Mouse (Mus musculus) kidney, embryonic 16.5 days (tissue): Measurements from ENCODE around the gene Etaa1. TPM values are rescaled to one million over a fixed set of nuclear protein-coding genes. Genes with fewer than 3 reads are reported as not detected.

Experiments used
- ATAC-seq: fragments of 200-750 bp; cut with Nextera tagmentation; 2 replicates; pipeline ENCODE4 v1.8.0; 2017; ENCODE audit warnings: moderate TSS enrichment; ENCODE audit not compliant: low FRiP score, low TSS enrichment
- H3K27ac ChIP-seq: fragments of 300-500 bp; sonication (generic); 2 replicates; pipeline ENCODE4 v1.5.1; 2014; ENCODE audit warnings: low read length
- H3K27me3 ChIP-seq: fragments of 300-500 bp; sonication (generic); 2 replicates; pipeline ENCODE4 v1.6.1; 2014; ENCODE audit warnings: low read length, control low read depth, mixed read lengths; ENCODE audit not compliant: insufficient read depth
- H3K36me3 ChIP-seq: fragments of 300-500 bp; sonication (generic); 2 replicates; pipeline ENCODE4 v1.6.1; 2014; ENCODE audit warnings: low read length, control low read depth, mixed read lengths; ENCODE audit not compliant: insufficient read depth
- H3K4me1 ChIP-seq: fragments of 300-500 bp; sonication (generic); 2 replicates; pipeline ENCODE4 v1.6.1; 2014; ENCODE audit warnings: low read length, control low read depth, mixed read lengths; ENCODE audit not compliant: insufficient read depth
- H3K4me2 ChIP-seq: fragments of 300-500 bp; sonication (generic); replicated peaks from 2 replicates; pipeline ENCODE4 v1.6.1; 2014; ENCODE audit warnings: low read depth, low read length
- H3K4me3 ChIP-seq: fragments of 300-500 bp; sonication (generic); 2 replicates; pipeline ENCODE4 v1.5.1; 2014; ENCODE audit warnings: mild to moderate bottlenecking, low read length
- H3K9ac ChIP-seq: fragments of 300-500 bp; sonication (generic); replicated peaks from 2 replicates; pipeline ENCODE4 v1.6.1; 2014; ENCODE audit warnings: low read length
- H3K9me3 ChIP-seq: fragments of 300-500 bp; sonication (generic); 2 replicates; pipeline ENCODE4 v1.6.1; 2016; ENCODE audit warnings: low read length, control low read depth
- WGBS: fragments of 180-500 bp; shearing (Covaris S2); extraction: QIAGEN DNeasy Blood & Tissue Kit; methylation state at CpG from one replicate; pipeline ENCODE4 v1.1.7; 2014; 5-methylcytosine and 5-hydroxymethylcytosine counted together
- polyA plus RNA-seq: library from polyadenylated mRNA; unstranded; fragments of >200 nt; fragmentation: Nextera tagmentation; extraction: Ambion mirVana; gene quantifications from 2 replicates; pipeline ENCODE4 v1.2.1, GENCODE M21; 2015

Etaa1 gene
- polyA plus RNA-seq = 10.9 and 12.0 TPM in 2 replicates

GRCm38 (mm10) chr11:17953231-17954134 is at the start of gene Etaa1:
TSS of gene Etaa1 (minus strand) at chr11:17953875.
- peak within 1 kb of the TSS; percentile 99 for H3K4me3 ChIP-seq
- H3K27ac ChIP-seq = peak within 1 kb of the TSS; percentile 98
- WGBS = under 1% methylated on average over 58 of the region's 69 CpGs
- peak within 1 kb of the TSS; percentile 75 for H3K4me2 ChIP-seq
- H3K9me3 ChIP-seq = no peaks in the 10 kb centered on the region
- H3K36me3 ChIP-seq = peaks cover 20% of the 10 kb centered on the region
- peak within 1 kb of the TSS; percentile 98 for H3K9ac ChIP-seq
- ATAC-seq = peak; percentile 100
- no peaks in the 10 kb centered on the region for H3K27me3 ChIP-seq
- 0 out of 2 replicates have a peak, but pooled peaks cover 3% of the 10 kb centered on the region for H3K4me1 ChIP-seq

- no peak overlapping the region for H3K9ac ChIP-seq
- no peak overlapping the region for H3K4me3 ChIP-seq
- no peaks in the 10 kb centered on the region for H3K27me3 ChIP-seq
- WGBS = 88% methylated on average over 3 of the region's 3 CpGs
- no peaks in the 10 kb centered on the region for H3K36me3 ChIP-seq
- no peak overlapping the region for H3K27ac ChIP-seq
- H3K4me1 ChIP-seq = no peaks in the 10 kb centered on the region
- no peak for ATAC-seq
- no peak overlapping the region for H3K4me2 ChIP-seq
- H3K9me3 ChIP-seq = no peaks in the 10 kb centered on the region
Observed at GRCm38 (mm10) chr11:17994151-17994550, 40.5 kb upstream of the Etaa1 start.

GRCm38 (mm10) chr11:17992311-17992710 is 38.6 kb upstream of the Etaa1 start:
- WGBS = 62% methylated on average over 9 of the region's 9 CpGs
- no peak overlapping the region for H3K4me3 ChIP-seq
- no peak overlapping the region for H3K9ac ChIP-seq
- H3K9me3 ChIP-seq = no peaks in the 10 kb centered on the region
- H3K4me1 ChIP-seq = no peaks in the 10 kb centered on the region
- H3K36me3 ChIP-seq = no peaks in the 10 kb centered on the region
- H3K27ac ChIP-seq = no peak overlapping the region
- ATAC-seq = no peak
- no peaks in the 10 kb centered on the region for H3K27me3 ChIP-seq
- no peak overlapping the region for H3K4me2 ChIP-seq

- Histone ChIP-seq H3K4me2 (no peak overlapping the region), H3K27me3 (no peaks in the 10 kb centered on the region), H3K4me3 (no peak overlapping the region), H3K9ac (no peak overlapping the region), H3K9me3 (no peaks in the 10 kb centered on the region), H3K27ac (no peak overlapping the region), H3K36me3 (no peaks in the 10 kb centered on the region), H3K4me1 (no peaks in the 10 kb centered on the region)
- WGBS = 80% methylated on average over 2 of the region's 2 CpGs
- no peak for ATAC-seq
Observed at GRCm38 (mm10) chr11:17983331-17983730, 29.7 kb upstream of the Etaa1 start.

GRCm38 (mm10) chr11:17981246-17981645 is 27.6 kb upstream of the Etaa1 start:
- H3K9ac ChIP-seq = no peak overlapping the region
- H3K4me1 ChIP-seq = no peaks in the 10 kb centered on the region
- H3K27ac ChIP-seq = no peak overlapping the region
- no peaks in the 10 kb centered on the region for H3K36me3 ChIP-seq
- no peaks in the 10 kb centered on the region for H3K9me3 ChIP-seq
- no peak overlapping the region for H3K4me2 ChIP-seq
- ATAC-seq = no peak
- H3K27me3 ChIP-seq = no peaks in the 10 kb centered on the region
- 49% methylated on average over 4 of the region's 4 CpGs for WGBS
- H3K4me3 ChIP-seq = no peak overlapping the region

GRCm38 (mm10) chr11:17975581-17975980 is 21.9 kb upstream of the Etaa1 start:
- no peaks in the 10 kb centered on the region for H3K4me1 ChIP-seq
- no peaks in the 10 kb centered on the region for H3K9me3 ChIP-seq
- no peak overlapping the region for H3K4me3 ChIP-seq
- H3K27me3 ChIP-seq = no peaks in the 10 kb centered on the region
- H3K9ac ChIP-seq = no peak overlapping the region
- no peak overlapping the region for H3K4me2 ChIP-seq
- no peak for ATAC-seq
- no peak overlapping the region for H3K27ac ChIP-seq
- WGBS = 77% methylated on average over 3 of the region's 3 CpGs
- no peaks in the 10 kb centered on the region for H3K36me3 ChIP-seq

GRCm38 (mm10) chr11:17952791-17953190 is 884 bp downstream of the Etaa1 start:
- Histone ChIP-seq H3K4me3 (peak overlapping the region; percentile 99), H3K4me2 (peak overlapping the region; percentile 75), H3K27me3 (no peaks in the 10 kb centered on the region), H3K9ac (peak overlapping the region; percentile 98), H3K4me1 (0 out of 2 replicates have a peak, but pooled peaks cover 3% of the 10 kb centered on the region), H3K36me3 (peaks cover 20% of the 10 kb centered on the region), H3K9me3 (no peaks in the 10 kb centered on the region), H3K27ac (peak overlapping the region; percentile 98)
- ATAC-seq = no peak
- WGBS = under 1% methylated on average over 3 of the region's 3 CpGs

- Histone ChIP-seq H3K27me3 (no peaks in the 10 kb centered on the region), H3K4me2 (no peak overlapping the region), H3K36me3 (peaks cover 32% of the 10 kb centered on the region), H3K9me3 (no peaks in the 10 kb centered on the region), H3K4me1 (0 out of 2 replicates have a peak, but pooled peaks cover 3% of the 10 kb centered on the region), H3K27ac (no peak overlapping the region), H3K4me3 (no peak overlapping the region), H3K9ac (no peak overlapping the region)
- WGBS = 85% methylated on average over 3 of the region's 3 CpGs
- no peak for ATAC-seq
Observed at GRCm38 (mm10) chr11:17951336-17951735, 2.3 kb downstream of the Etaa1 start.

GRCm38 (mm10) chr11:17939168-17939567 is 14.5 kb downstream of the Etaa1 start:
- 90% methylated on average over 1 of the region's 1 CpGs for WGBS

GRCm38 (mm10) chr11:17937931-17938330 is 15.7 kb downstream of the Etaa1 start:
- ATAC-seq = no peak
- Histone ChIP-seq H3K4me3 (no peak overlapping the region), H3K27ac (no peak overlapping the region), H3K4me1 (no peaks in the 10 kb centered on the region), H3K36me3 (peaks cover 13% of the 10 kb centered on the region), H3K9ac (no peak overlapping the region), H3K4me2 (no peak overlapping the region), H3K9me3 (no peaks in the 10 kb centered on the region), H3K27me3 (no peaks in the 10 kb centered on the region)

More at GRCm38 (mm10) chr11:17939168-17939567, 14.5 kb downstream of the Etaa1 start:
- Histone ChIP-seq H3K4me2 (no peak overlapping the region), H3K4me3 (no peak overlapping the region), H3K36me3 (peaks cover 13% of the 10 kb centered on the region), H3K27me3 (no peaks in the 10 kb centered on the region), H3K9me3 (no peaks in the 10 kb centered on the region), H3K4me1 (no peaks in the 10 kb centered on the region), H3K27ac (no peak overlapping the region), H3K9ac (no peak overlapping the region)
- no peak for ATAC-seq
